Mouse (Mus musculus): Measurements from ENCODE around the gene Megf8.

Megf8 gene

DNA sequence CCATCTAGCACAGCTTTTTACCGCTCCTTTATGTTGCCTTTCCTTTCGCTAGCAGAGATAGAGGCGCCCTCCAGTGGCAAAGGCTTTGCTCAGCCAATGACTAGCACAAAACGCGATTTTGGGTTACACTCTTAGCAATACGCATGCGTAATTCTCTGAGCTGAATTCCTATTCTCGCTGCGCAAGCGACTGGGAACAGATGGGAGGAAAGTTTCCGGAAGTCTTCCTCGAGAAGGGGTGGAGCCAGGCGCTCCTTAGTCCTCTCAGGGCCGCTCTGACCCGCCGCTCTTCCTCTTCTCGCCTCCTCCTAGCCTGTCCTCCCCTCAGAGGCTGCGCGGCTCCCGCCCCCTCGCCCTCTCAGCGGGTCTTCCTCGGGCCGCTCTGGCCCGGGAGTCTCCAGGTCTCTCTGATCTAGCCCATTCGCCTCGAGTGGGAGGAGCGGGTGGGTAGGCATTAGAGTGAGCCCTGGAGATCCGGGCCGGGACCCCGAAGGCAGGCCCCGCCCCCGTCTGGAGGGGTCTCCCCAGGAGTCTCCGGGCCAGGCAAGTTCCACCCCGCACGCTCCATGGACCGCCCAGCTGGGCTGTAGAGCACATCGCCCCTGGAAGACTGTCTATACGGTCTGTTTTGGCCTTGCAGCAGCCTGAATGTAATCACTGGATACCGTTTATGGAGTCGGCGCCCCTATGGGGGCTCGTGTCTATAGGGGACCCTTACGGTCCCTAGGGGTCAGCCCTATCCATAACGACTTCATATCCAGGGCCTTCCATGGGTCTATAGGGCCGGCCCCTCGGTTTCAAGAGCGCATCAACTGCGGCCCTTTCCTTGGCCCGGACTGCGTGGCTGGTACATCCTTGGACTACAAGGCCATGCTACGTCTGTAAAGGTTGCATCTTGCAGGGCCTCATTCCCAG is at the start of gene Megf8:
TSS of gene Megf8 (plus strand) at position 633 of the 914 bp plus-strand sequence.
- ATAC-seq (ENCODE audit: low TSS enrichment): peak; percentile 95

DNA sequence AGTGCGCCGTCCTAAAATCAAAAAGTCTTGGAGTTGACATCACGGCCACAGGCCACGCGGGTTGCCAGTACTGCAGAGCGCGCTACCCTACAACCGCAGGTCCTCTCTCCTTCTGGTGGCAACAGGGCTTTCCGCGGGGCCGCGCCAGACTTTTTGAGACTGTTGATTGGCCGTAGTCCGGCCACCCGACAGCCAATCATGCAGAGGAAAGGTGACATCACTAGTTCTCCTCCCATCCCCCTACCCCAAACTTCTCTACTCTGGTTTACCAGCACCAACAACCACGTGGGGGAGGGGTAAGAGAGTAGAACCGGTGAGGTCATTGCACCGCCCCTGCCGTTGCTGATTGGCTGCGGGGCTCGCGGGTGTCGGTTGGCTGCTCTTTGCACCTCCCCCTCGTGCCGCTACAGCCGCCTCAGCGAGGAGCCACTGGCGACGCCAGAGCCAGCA is 49.6 kb upstream of the Megf8 start, which contains the start of gene Cic:
TSS of gene Cic (plus strand) at position 404 of the 450 bp plus-strand sequence.
- peak; percentile 70 for ATAC-seq (ENCODE audit: low TSS enrichment)

DNA sequence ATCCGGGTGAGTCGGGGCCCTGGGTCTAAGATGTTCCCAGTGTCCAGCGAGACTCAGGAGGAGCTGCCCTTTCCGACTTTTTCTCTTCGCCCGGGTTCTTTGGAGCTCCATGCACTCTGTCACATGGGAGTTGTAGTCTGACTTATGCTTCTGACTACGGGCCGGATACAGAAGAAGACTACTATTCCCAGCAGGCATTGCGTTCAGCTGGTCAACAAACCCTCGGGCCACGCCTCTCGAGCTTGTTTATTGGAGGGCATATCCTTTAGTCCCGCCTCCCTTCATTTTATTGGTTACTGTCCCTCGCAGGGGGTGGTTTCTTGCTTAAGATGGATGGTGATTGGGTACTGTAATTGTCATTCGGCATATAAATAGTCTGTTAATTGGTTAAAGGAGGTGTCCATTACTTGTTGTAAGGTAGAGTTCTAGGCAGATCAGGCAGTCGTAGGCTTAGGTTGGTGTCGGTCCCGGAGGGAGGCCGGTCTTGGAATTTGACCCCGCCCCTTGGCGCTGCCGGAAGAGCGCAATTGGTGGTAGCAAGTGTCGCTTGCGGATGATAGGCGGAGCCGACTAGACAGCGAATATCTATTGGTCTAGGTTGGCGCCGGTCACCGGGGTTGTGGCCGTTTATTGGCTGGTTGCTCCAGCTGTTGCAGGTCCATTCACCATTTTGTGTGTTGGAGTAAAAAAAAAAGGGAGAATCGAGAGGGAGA is 49.1 kb upstream of the Megf8 start:
- ATAC-seq (ENCODE audit: low TSS enrichment): peak; percentile 83

DNA sequence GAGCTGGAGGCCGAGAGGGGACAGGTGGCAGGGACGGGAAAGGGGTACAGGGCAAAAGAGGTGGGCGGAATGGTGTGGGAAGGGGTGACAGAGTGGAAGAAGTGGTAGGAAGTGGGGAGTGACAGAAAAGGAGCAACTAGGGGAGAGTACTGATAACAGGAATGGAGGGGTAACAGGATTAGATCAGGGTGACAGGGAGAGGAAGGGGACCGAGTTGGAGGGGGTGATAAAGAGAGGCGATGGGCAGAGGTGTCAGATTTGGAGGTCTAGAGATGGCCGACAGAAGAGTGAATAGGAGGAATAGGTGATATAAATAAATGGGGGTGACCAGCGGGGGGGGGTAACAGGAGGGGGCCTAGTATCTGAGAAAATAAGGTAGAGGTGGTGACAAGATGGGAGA is 48.4 kb upstream of the Megf8 start:
- no peak for ATAC-seq (ENCODE audit: low TSS enrichment)

DNA sequence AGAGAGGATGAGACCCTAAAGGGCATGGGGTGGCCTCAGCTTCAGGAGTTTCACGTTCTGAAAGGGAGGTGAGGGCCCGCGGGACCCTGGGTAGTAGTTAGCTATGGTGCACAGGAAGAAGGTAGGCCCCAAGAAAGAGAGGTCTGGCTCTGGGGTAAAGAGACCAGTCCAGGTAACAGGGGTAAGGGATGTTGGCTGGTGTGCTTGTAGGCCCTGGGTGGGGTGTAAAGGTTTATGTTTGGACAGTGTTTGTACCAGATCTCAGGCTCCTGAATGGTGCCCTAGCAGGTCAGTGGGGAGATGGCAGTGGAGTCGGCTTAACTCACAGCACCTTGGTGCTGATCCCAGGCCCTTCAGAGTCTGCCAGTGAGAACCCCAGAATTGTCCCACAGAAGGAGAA is 47.9 kb upstream of the Megf8 start:
- no peak for ATAC-seq (ENCODE audit: low TSS enrichment)

DNA sequence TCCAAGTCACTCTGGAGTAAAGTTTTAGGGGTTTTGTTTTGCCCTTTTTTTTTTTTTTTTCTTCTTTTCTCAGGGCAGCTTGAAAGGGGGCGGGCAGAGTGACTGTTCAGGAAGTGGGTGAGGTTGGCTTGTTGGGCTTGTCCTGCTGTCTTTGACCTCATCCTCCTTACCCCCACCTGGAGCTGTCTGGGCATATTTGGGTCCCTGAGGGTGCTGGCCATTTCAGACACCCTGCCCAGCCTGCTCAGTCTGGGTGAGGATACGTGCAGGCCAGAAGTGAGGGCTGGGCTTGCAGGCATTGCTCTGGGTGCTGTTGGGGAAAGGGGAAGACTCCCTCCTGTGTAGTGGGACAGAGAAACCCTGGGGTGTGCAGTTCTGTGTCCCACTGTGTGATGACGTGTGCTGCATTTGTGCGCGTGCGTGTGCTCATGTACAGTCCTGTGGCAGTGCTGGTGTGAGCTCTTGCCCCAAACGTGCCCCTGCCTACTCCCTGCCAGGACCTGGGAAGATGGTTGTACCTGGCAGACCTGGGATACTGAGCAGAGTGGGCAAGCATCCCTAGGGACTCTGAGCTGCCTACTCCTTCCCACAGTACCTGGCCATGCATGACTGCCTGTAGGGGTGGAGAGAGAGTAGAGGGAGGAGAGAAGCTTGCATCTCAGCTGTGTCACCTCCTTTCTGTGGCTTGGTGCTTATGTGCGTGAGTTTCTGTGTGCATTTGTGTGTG is 47.3 kb upstream of the Megf8 start:
- no peak for ATAC-seq (ENCODE audit: low TSS enrichment)

DNA sequence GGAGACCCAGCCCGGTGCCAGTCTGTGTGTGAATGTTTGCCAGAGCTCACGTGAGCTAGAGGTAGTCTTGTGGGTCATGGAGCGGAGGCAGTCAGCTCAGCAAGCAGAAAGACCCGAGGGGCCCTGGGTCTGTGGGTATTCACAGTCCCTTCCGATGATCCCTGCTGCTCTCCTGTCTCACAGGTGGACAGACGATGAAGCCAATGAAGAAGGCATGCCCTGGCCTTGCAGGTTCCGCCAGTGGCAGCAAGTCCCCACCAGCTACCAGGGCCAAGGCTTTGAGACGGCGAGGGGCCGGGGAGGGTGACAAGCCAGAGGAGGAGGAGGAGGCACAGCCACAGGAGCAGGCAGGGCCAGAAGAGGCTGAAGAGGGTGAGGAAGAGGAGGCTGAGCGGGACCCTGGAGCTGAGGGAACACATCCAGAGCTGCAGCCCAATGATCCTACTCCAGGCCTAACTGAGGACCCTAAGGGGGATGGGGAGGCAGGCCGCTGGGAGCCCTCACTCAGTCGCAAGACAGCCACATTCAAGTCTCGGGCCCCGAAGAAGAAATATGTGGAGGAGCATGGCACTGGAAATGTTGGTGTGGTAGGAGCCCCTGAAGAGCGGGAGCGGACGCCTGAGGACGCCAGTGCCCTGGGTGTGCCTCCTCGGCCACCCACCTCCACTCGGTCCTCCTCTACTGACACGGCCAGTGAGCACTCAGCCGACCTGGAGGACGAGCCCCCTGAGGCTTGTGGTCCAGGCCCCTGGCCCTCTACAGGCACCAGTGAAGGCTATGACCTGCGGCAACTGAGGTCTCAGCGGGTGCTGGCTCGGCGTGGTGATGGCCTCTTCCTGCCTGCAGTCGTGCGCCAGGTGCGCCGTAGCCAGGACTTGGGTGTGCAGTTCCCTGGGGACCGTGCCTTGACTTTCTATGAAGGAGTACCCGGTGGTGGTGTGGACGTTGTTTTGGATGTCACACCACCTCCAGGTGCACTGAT is 46.0 kb upstream of the Megf8 start:
- ATAC-seq (ENCODE audit: low TSS enrichment): no peak

DNA sequence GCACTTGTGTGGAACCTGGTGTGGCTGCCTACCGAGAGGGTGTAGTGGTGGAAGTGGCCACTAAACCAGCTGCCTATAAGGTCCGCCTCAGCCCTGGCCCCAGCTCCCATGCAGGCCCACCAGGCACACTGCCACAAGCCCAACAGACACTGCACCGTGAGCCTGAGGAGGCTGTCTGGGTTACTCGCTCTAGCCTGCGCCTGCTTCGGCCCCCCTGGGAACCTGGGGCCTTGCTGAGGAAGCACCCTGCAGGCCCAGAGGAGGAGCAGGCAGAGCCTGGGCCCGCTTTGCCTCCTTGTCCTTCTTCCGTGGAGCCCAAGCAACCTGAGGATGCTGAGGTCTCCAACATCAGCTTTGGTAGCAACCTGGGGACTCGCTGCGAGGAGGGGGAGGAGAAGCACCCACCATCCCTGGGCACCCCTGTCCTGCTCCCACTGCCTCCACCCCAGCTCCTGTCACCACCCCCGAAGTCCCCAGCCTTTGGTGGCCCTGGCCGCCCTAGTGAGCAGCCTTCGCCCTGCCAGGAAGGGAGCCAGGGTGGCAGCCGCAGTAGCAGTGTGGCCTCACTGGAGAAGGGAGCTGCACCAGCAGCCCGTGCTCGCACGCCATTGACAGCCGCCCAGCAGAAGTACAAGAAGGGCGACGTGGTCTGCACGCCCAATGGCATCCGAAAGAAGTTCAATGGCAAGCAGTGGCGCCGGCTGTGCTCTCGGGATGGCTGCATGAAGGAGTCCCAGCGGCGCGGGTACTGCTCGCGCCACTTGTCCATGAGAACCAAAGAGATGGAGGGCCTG is 45.1 kb upstream of the Megf8 start:
- no peak for ATAC-seq (ENCODE audit: low TSS enrichment)

DNA sequence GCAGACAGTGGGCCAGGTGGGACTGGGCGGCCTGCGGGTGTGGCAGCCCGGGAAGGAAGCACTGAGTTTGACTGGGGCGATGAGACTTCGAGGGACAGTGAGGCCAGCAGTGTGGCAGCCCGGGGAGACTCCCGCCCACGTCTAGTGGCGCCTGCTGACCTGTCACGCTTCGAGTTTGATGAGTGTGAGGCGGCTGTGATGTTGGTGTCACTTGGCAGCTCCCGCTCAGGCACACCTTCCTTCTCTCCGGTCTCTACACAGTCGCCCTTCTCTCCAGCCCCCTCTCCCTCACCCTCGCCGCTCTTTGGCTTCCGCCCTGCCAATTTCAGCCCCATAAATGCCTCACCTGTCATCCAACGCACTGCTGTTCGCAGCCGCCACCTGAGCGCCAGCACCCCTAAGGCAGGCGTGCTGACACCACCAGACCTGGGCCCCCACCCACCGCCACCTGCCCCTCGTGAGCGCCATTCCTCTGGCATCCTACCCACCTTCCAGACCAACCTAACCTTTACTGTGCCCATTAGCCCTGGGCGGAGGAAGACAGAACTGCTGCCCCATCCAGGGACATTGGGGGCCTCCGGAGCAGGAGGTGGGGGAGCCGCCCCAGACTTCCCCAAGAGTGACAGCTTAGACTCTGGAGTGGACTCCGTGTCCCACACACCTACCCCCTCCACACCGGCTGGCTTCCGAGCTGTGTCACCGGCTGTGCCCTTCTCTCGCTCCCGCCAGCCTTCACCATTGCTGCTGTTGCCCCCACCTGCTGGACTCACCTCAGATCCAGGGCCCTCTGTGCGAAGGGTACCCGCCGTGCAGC is 44.3 kb upstream of the Megf8 start:
- no peak for ATAC-seq (ENCODE audit: low TSS enrichment)

DNA sequence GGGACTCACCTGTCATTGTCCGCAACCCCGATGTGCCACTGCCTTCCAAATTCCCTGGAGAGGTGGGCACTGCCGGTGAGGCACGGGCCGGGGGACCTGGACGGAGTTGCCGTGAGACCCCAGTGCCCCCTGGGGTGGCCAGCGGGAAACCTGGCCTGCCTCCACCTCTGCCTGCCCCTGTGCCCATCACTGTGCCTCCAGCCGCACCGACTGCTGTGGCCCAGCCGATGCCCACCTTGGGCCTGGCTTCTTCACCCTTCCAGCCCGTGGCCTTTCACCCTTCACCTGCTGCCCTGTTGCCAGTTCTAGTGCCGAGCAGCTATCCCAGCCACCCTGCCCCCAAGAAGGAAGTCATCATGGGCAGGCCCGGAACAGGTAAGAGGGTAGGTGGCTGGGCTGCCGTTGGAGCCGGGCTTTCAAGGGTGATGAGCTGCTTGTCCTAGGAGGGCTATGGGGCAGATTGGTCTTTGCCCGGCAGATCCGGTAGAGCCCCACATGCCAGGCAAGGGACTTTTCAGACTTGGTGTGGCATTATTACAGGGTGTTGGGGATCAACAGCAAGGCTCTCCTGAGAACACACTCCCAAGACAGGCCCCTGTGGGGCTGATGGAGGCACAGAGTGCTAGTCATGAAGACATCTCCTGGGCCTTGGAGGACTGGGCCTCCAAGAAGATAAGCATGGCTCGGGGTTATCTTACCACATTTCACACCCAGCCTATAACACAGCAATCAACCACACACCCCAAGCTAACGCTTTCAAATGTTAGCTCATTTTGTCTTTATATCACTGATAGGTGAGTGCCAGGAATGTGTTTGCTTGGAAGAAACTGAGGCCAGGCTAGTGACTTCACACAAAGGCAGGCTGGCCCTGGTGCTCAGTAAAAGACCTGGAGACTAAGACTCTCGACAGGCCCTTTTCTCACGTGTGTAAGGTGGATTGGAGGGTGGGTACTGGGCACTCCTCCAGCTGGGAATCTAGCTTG is 43.4 kb upstream of the Megf8 start:
- no peak for ATAC-seq (ENCODE audit: low TSS enrichment)

DNA sequence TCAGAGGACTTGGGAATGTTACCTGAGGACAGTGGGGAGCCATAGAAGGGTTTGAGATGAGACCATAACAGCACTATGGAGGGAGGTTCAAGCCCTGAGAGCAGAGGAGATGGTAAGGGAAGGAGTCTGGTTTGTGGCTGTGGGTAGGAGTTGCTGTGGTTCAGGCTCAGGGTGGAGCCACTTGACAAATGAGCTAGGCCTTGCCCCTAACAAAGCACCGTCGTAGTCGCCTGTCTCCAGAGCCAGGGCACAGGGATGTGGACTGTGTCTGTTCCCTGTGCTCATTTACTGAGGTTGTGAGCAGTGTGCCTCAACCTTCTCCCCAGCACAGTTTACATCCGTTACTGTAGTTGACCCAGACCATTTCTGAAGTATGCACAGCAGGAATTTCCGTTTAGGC is 42.4 kb upstream of the Megf8 start:
- no peak for ATAC-seq (ENCODE audit: low TSS enrichment)

DNA sequence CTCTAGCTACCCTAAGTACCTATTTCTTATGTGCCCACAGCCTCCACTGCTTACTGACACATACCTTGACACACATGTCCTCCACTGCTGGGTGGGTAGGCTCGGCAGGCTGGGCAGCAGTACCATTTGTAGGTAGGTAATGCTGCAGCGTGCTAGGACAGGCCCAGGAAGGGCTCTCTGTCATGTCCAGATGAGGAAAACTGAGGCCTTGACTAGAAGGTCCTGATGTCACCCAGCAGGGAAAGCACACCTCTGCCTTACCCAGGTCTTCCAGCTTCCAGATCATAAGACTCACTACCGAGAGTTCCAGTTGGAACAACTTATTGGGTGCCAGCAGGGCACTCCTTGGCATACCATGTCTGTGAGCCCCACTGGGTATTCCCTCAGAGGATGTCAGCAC is 42.0 kb upstream of the Megf8 start:
- no peak for ATAC-seq (ENCODE audit: low TSS enrichment)

DNA sequence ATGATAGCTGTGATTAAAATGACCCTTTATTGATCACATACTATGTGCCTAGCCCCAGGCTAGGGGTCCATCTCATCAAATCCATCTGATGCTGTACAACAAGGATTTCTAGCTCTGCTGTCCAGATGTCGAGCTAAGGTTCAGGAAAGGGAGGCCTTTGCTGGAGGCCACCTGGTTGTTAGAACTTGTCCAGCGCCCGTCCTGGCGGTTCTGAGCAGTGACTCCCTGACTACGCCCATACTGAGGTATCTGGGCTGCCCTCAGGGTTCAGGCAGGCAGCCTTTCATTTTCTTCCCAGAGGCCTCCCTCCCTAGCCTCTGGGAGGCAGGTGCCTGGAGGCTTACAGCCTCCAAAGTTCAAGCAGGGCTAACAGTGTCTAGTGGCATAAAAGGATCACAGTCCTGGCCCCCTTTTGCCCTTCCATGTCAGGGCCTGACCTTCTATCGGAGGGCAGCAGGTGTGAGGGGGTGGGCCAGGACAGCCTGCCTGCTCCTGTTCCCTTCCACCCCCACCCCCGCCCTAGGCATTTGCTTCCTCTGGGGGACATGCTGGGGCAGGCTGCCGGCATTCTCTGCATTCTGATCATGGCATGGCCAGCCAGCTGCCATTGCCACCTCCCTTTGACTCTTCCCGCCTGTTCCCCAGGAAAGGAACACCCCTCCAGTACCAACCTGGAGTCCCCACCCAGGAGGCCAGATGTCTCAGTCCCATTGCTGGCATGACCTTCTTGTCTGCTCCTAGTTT is 41.2 kb upstream of the Megf8 start:
- ATAC-seq (ENCODE audit: low TSS enrichment): no peak

DNA sequence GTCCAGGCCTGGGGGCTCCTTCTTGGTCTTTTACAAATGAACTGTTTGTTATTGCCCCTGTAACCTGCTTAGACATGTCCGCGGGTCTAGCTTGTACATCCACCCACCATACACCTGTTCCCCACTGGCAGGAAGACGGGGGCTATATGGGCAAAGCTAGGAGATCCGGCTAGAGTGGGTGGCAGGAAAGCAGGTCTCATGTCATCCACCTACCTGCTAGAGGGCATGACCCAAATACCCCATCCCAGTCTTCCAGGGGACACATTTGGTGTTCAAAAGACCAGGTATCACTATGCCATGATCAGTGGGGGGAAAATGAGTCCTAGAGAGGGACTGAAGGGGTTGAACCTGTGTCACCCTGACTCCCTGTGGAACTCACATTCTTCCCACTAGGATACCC is 39.6 kb upstream of the Megf8 start:
- no peak for ATAC-seq (ENCODE audit: low TSS enrichment)

DNA sequence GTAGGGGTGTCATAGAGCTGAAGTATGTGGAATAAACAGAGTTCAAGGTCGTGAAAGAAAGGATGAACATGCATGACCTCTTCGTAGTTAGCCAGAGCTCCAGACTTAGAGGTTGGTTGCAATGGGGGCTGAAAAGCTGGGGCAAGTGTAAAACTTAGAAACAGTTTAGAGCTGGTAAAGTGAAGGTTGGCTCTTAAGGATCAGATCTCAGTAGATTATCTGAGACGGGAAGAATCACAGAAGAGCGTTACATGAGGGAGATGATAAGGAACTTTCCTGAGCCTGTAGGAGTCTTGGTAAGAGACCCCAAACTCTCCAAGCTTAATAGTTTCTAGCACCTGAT is 39.0 kb upstream of the Megf8 start:
- no peak for ATAC-seq (ENCODE audit: low TSS enrichment)

DNA sequence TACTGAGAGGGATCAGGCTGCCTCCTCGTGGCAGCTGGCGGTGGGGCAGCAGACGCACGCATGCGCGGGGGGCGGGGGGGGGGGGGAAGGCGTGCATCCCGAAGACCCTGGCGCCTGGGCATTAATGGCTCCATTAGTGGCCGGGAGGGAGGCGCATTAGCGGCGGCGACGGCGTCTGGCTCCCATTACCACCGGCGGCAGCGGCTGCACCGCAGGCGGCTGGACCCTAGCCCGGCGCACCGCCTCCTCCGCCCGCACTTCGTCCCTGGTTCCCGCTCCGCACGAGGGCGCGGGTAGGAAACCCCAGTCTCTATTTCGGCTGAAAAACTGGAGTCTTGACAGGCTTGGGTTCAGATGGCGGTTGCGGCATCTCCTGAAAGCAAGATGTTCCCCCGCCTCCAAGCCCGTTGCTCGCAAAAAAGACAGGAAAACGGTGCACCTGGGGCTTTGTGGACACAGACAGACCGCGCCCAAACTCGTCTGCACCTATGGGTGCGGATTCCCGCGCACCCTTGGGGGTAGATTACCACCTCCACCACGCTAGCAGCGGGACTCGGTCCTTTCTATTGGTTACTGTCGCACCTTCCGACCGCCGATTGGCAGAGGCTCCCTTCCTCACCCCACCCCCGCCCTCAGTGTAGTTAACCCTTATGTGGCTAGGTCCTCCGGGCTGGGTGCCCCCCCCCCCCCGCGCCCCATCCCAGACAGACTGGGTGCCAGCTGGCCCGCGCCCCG is 38.5 kb upstream of the Megf8 start:
- peak; percentile 11 for ATAC-seq (ENCODE audit: low TSS enrichment)
